Mouse (Mus musculus): ENCODE data around the gene Pafah1b3.

GRCm38 (mm10) chr7:25303003-25303684 is 5.4 kb upstream of the Pafah1b3 start:
- TF ChIP-seq USF2 (IDR thresholded peaks at IDR 0.05; ENCODE audit: borderline replicate concordance in 1 of 2, insufficient read depth in 1 of 2, low read depth in 1 of 2, low read length in 2 of 2) (no peak), CTCF (IDR thresholded peaks at IDR 0.05 in 2 of 3, conservative IDR thresholded peaks at IDR 0.05 in 1 of 3; ENCODE audit: control insufficient read depth in 1 of 3, insufficient read depth in 1 of 3, low read depth in 2 of 3, low read length in 3 of 3, poor library complexity in 1 of 3, severe bottlenecking in 1 of 3) (no peak), CHD1 (IDR thresholded peaks at IDR 0.05; ENCODE audit: low read depth, low read length) (no peak), POLR2A (IDR thresholded peaks at IDR 0.05; ENCODE audit: control insufficient read depth in 1 of 2, insufficient read depth in 1 of 2, low read depth in 1 of 2, low read length in 2 of 2, poor library complexity in 1 of 2) (no peak), EP300 (IDR thresholded peaks at IDR 0.05; ENCODE audit: low read depth in 1 of 2, low read length in 2 of 2) (no peak), USF1 (IDR thresholded peaks at IDR 0.05; ENCODE audit: low read depth, low read length) (no peak), NRF1 (IDR thresholded peaks at IDR 0.05; ENCODE audit: insufficient read depth, low read depth, low read length, poor library complexity, severe bottlenecking) (no peak), ZC3H11A (IDR thresholded peaks at IDR 0.05; ENCODE audit: low read depth, low read length) (no peak)
